Mouse (Mus musculus): ENCODE results near the gene Dab1. TPM values are rescaled to one million over a fixed set of nuclear protein-coding genes. Genes with fewer than 3 reads are reported as not detected.

The Dab1 gene
- polyA plus RNA-seq, 1 experiment from 2014 or later: 123 TPM

- Histone ChIP-seq H3K27ac (ENCODE audit: low read length) (no peak overlapping the region), H3K9me3 (replicated peaks; ENCODE audit: control insufficient read depth, low read length, poor library complexity, severe bottlenecking) (no peaks in the 10 kb centered on the region), H3K4me3 (ENCODE audit: low read depth, low read length) (no peak overlapping the region), H3K36me3 (ENCODE audit: control insufficient read depth, insufficient read depth, low read length) (no peaks in the 10 kb centered on the region), H3K27me3 (ENCODE audit: control insufficient read depth, insufficient read depth, low read depth, low read length) (no peaks in the 10 kb centered on the region), H3K9ac (ENCODE audit: low read depth, low read length) (no peak overlapping the region), H3K4me2 (ENCODE audit: low read length) (no peak overlapping the region), H3K4me1 (ENCODE audit: control insufficient read depth, insufficient read depth, low read length) (peaks cover 2% of the 10 kb centered on the region; the same call in 1 of the 2 replicates)
- no peak for ATAC-seq
- WGBS: 59% methylated on average over 6 of the region's 6 CpGs
These were observed 92.2 kb downstream of the Dab1 start for GRCm38 (mm10) chr4:103711353-103711752.

GRCm38 (mm10) chr4:103713921-103714320, 94.8 kb downstream of the Dab1 start:
- ATAC-seq: no peak
- no peak overlapping the region for H3K4me3 ChIP-seq (ENCODE audit: low read depth, low read length)
- 84% methylated on average over 4 of the region's 4 CpGs for WGBS
- H3K4me1 ChIP-seq (ENCODE audit: control insufficient read depth, insufficient read depth, low read length): no peaks in the 10 kb centered on the region
- H3K9ac ChIP-seq (ENCODE audit: low read depth, low read length): no peak overlapping the region
- no peaks in the 10 kb centered on the region for H3K9me3 ChIP-seq (replicated peaks; ENCODE audit: control insufficient read depth, low read length, poor library complexity, severe bottlenecking)
- no peak overlapping the region for H3K4me2 ChIP-seq (ENCODE audit: low read length)
- no peaks in the 10 kb centered on the region for H3K36me3 ChIP-seq (ENCODE audit: control insufficient read depth, insufficient read depth, low read length)
- no peaks in the 10 kb centered on the region for H3K27me3 ChIP-seq (ENCODE audit: control insufficient read depth, insufficient read depth, low read depth, low read length)
- no peak overlapping the region for H3K27ac ChIP-seq (ENCODE audit: low read length)

GRCm38 (mm10) chr4:103714991-103715390, 95.8 kb downstream of the Dab1 start:
- no peaks in the 10 kb centered on the region for H3K9me3 ChIP-seq (replicated peaks; ENCODE audit: control insufficient read depth, low read length, poor library complexity, severe bottlenecking)
- no peak overlapping the region for H3K4me3 ChIP-seq (ENCODE audit: low read depth, low read length)
- H3K36me3 ChIP-seq (ENCODE audit: control insufficient read depth, insufficient read depth, low read length): no peaks in the 10 kb centered on the region
- H3K27me3 ChIP-seq (ENCODE audit: control insufficient read depth, insufficient read depth, low read depth, low read length): no peaks in the 10 kb centered on the region
- no peak overlapping the region for H3K4me2 ChIP-seq (ENCODE audit: low read length)
- ATAC-seq: no peak
- WGBS: 84% methylated on average over 7 of the region's 7 CpGs
- no peak overlapping the region for H3K9ac ChIP-seq (ENCODE audit: low read depth, low read length)
- H3K27ac ChIP-seq (ENCODE audit: low read length): no peak overlapping the region
- no peaks in the 10 kb centered on the region for H3K4me1 ChIP-seq (ENCODE audit: control insufficient read depth, insufficient read depth, low read length)

- no peaks in the 10 kb centered on the region for H3K4me1 ChIP-seq (ENCODE audit: control insufficient read depth, insufficient read depth, low read length)
- ATAC-seq: no peak
- no peak overlapping the region for H3K4me2 ChIP-seq (ENCODE audit: low read length)
- no peaks in the 10 kb centered on the region for H3K9me3 ChIP-seq (replicated peaks; ENCODE audit: control insufficient read depth, low read length, poor library complexity, severe bottlenecking)
- H3K9ac ChIP-seq (ENCODE audit: low read depth, low read length): no peak overlapping the region
- H3K27ac ChIP-seq (ENCODE audit: low read length): no peak overlapping the region
- H3K4me3 ChIP-seq (ENCODE audit: low read depth, low read length): no peak overlapping the region
- no peaks in the 10 kb centered on the region for H3K27me3 ChIP-seq (ENCODE audit: control insufficient read depth, insufficient read depth, low read depth, low read length)
- H3K36me3 ChIP-seq (ENCODE audit: control insufficient read depth, insufficient read depth, low read length): no peaks in the 10 kb centered on the region
- WGBS: 92% methylated on average over 4 of the region's 4 CpGs
These were observed 96.4 kb downstream of the Dab1 start for GRCm38 (mm10) chr4:103715568-103715967.

GRCm38 (mm10) chr4:103722738-103723137, 103.6 kb downstream of the Dab1 start:
- Histone ChIP-seq H3K36me3 (ENCODE audit: control insufficient read depth, insufficient read depth, low read length) (no peaks in the 10 kb centered on the region), H3K4me2 (ENCODE audit: low read length) (no peak overlapping the region), H3K4me3 (ENCODE audit: low read depth, low read length) (no peak overlapping the region), H3K27me3 (ENCODE audit: control insufficient read depth, insufficient read depth, low read depth, low read length) (no peaks in the 10 kb centered on the region), H3K9me3 (replicated peaks; ENCODE audit: control insufficient read depth, low read length, poor library complexity, severe bottlenecking) (no peaks in the 10 kb centered on the region), H3K9ac (ENCODE audit: low read depth, low read length) (no peak overlapping the region), H3K4me1 (ENCODE audit: control insufficient read depth, insufficient read depth, low read length) (no peaks in the 10 kb centered on the region), H3K27ac (ENCODE audit: low read length) (no peak overlapping the region)
- WGBS: 86% methylated on average over 1 of the region's 1 CpGs
- no peak for ATAC-seq

GRCm38 (mm10) chr4:103726486-103726885, 107.3 kb downstream of the Dab1 start:
- no peaks in the 10 kb centered on the region for H3K9me3 ChIP-seq (replicated peaks; ENCODE audit: control insufficient read depth, low read length, poor library complexity, severe bottlenecking)
- no peak overlapping the region for H3K27ac ChIP-seq (ENCODE audit: low read length)
- WGBS: 93% methylated on average over 2 of the region's 2 CpGs
- no peak overlapping the region for H3K4me3 ChIP-seq (ENCODE audit: low read depth, low read length)
- no peak for ATAC-seq
- no peak overlapping the region for H3K9ac ChIP-seq (ENCODE audit: low read depth, low read length)
- no peaks in the 10 kb centered on the region for H3K4me1 ChIP-seq (ENCODE audit: control insufficient read depth, insufficient read depth, low read length)
- no peaks in the 10 kb centered on the region for H3K27me3 ChIP-seq (ENCODE audit: control insufficient read depth, insufficient read depth, low read depth, low read length)
- H3K36me3 ChIP-seq (ENCODE audit: control insufficient read depth, insufficient read depth, low read length): no peaks in the 10 kb centered on the region
- no peak overlapping the region for H3K4me2 ChIP-seq (ENCODE audit: low read length)

GRCm38 (mm10) chr4:103737185-103737584, 118.0 kb downstream of the Dab1 start:
- WGBS: 61% methylated on average over 6 of the region's 6 CpGs
- Histone ChIP-seq H3K4me2 (ENCODE audit: low read length) (no peak overlapping the region), H3K9ac (ENCODE audit: low read depth, low read length) (no peak overlapping the region), H3K9me3 (replicated peaks; ENCODE audit: control insufficient read depth, low read length, poor library complexity, severe bottlenecking) (no peaks in the 10 kb centered on the region), H3K4me3 (ENCODE audit: low read depth, low read length) (no peak overlapping the region), H3K27me3 (ENCODE audit: control insufficient read depth, insufficient read depth, low read depth, low read length) (no peaks in the 10 kb centered on the region), H3K4me1 (ENCODE audit: control insufficient read depth, insufficient read depth, low read length) (no peaks in the 10 kb centered on the region), H3K36me3 (ENCODE audit: control insufficient read depth, insufficient read depth, low read length) (no peaks in the 10 kb centered on the region), H3K27ac (ENCODE audit: low read length) (no peak overlapping the region)
- ATAC-seq: no peak

- no peak overlapping the region for H3K4me3 ChIP-seq (ENCODE audit: low read depth, low read length)
- no peak overlapping the region for H3K4me2 ChIP-seq (ENCODE audit: low read length)
- no peak overlapping the region for H3K27ac ChIP-seq (ENCODE audit: low read length)
- WGBS: 45% methylated on average over 4 of the region's 4 CpGs
- H3K27me3 ChIP-seq (ENCODE audit: control insufficient read depth, insufficient read depth, low read depth, low read length): no peaks in the 10 kb centered on the region
- no peak for ATAC-seq
- H3K9ac ChIP-seq (ENCODE audit: low read depth, low read length): no peak overlapping the region
- H3K9me3 ChIP-seq (replicated peaks; ENCODE audit: control insufficient read depth, low read length, poor library complexity, severe bottlenecking): no peaks in the 10 kb centered on the region
- peaks cover 2% of the 10 kb centered on the region; the same call in 1 of the 2 replicates for H3K4me1 ChIP-seq (ENCODE audit: control insufficient read depth, insufficient read depth, low read length)
- H3K36me3 ChIP-seq (ENCODE audit: control insufficient read depth, insufficient read depth, low read length): no peaks in the 10 kb centered on the region
These were observed 132.2 kb downstream of the Dab1 start for GRCm38 (mm10) chr4:103751249-103751855.

GRCm38 (mm10) chr4:103754561-103754960, 135.4 kb downstream of the Dab1 start:
- 52% methylated on average over 7 of the region's 7 CpGs for WGBS
- Histone ChIP-seq H3K27ac (ENCODE audit: low read length) (no peak overlapping the region), H3K4me1 (ENCODE audit: control insufficient read depth, insufficient read depth, low read length) (peaks cover 2% of the 10 kb centered on the region; the same call in 1 of the 2 replicates), H3K4me2 (ENCODE audit: low read length) (no peak overlapping the region), H3K27me3 (ENCODE audit: control insufficient read depth, insufficient read depth, low read depth, low read length) (no peaks in the 10 kb centered on the region), H3K36me3 (ENCODE audit: control insufficient read depth, insufficient read depth, low read length) (no peaks in the 10 kb centered on the region), H3K9me3 (replicated peaks; ENCODE audit: control insufficient read depth, low read length, poor library complexity, severe bottlenecking) (no peaks in the 10 kb centered on the region), H3K4me3 (ENCODE audit: low read depth, low read length) (no peak overlapping the region), H3K9ac (ENCODE audit: low read depth, low read length) (no peak overlapping the region)
- ATAC-seq: no peak
